Mouse (Mus musculus): Measurements from ENCODE around the gene Serp2. TPM values are rescaled to one million over a fixed set of nuclear protein-coding genes. Genes with fewer than 3 reads are reported as not detected.

The Serp2 gene
- 15.2 and 16.2 TPM in 2 replicates for polyA plus RNA-seq (2014; fragmentation: Nextera tagmentation; extraction: Ambion mirVana)

DNA sequence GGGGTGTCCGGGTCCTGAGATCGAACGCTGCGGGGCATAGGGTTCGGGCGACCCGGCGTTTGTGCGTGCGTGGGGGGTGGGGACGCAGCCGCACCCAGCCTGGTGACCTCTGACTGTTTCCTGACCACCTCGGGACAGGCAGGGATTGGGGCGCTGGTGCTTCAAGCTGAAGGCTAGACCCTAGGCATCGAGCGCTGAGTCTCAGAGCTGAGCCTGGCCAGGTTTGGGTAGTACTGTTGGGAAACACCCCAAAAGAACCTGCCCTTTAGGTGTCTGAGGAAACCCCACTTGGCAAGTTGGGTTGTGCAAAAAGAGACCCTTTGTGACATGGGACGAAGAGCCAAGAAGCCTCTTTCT is at the start of gene Serp2:
Gene Serp2 (minus strand): TSS at position 38 of the 357 bp plus-strand sequence.
- no peaks in the 10 kb centered on the region for H3K9me3 ChIP-seq (ENCODE audit: control insufficient read depth, low read length)
- peak within 1 kb of the TSS; percentile 65 for H3K4me3 ChIP-seq (ENCODE audit: low read length)
- no peaks in the 10 kb centered on the region for H3K36me3 ChIP-seq (ENCODE audit: control insufficient read depth, insufficient read depth, low read length)
- H3K4me1 ChIP-seq (ENCODE audit: control insufficient read depth, insufficient read depth, low read length), result peaks cover 7% of the 10 kb centered on the region; the same call in 1 of the 2 replicates
- peak within 1 kb of the TSS; percentile 11 for H3K27ac ChIP-seq (ENCODE audit: low read depth, low read length)
- 11% methylated on average over 16 of the region's 17 CpGs for WGBS
- H3K27me3 ChIP-seq (ENCODE audit: control insufficient read depth, insufficient read depth, low read length), result no peaks in the 10 kb centered on the region
- H3K4me2 ChIP-seq (replicated peaks; ENCODE audit: low read depth, low read length), result peak within 1 kb of the TSS; percentile 96
- ATAC-seq (ENCODE audit: low FRiP score, low TSS enrichment), result no peak; the same call in 1 of the 2 replicates
- peak within 1 kb of the TSS; percentile 74 for H3K9ac ChIP-seq (ENCODE audit: low read depth, low read length)

DNA sequence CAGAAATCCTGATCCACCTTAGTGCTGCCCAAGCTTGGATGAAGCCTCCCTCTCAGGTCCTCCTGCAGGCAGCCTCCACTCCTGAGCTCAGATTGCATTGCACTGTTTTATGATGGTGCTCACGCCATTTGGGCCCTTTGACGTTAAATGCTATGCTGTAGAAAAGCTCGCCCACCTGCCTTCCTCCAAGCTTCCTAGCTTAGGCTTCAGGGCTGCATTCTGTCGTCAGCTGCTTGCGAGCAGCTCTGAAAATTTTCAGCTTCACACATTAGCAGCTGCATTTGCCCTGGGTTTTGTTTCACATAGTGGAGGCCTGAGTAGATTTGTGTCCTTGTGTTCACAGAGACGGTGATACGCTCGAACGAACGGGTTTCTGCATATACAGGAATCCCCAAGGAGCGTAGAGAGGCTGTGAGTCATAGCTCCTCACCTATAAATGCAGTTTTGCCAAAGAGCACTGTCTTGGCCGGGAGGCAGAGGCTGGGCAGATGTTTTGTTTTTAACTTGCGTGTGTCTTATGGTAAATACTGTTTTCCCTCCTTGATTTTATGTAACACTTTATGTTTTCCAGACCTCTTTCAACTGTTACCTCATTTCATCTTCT is 49.3 kb upstream of the Serp2 start:
- no peak overlapping the region for H3K4me2 ChIP-seq (replicated peaks; ENCODE audit: low read depth, low read length)
- WGBS, result 25% methylated on average over 13 of the region's 13 CpGs
- H3K9ac ChIP-seq (ENCODE audit: low read depth, low read length), result no peak overlapping the region
- H3K27ac ChIP-seq (ENCODE audit: low read depth, low read length), result no peak overlapping the region; the same call in 1 of the 2 replicates
- no peaks in the 10 kb centered on the region for H3K36me3 ChIP-seq (ENCODE audit: control insufficient read depth, insufficient read depth, low read length)
- no peaks in the 10 kb centered on the region for H3K9me3 ChIP-seq (ENCODE audit: control insufficient read depth, low read length)
- H3K4me1 ChIP-seq (ENCODE audit: control insufficient read depth, insufficient read depth, low read length), result peaks cover 23% of the 10 kb centered on the region
- 0 out of 2 replicates have a peak, but pooled peaks have one; percentile 25 for ATAC-seq (ENCODE audit: low FRiP score, low TSS enrichment)
- no peak overlapping the region for H3K4me3 ChIP-seq (ENCODE audit: low read length)
- no peaks in the 10 kb centered on the region for H3K27me3 ChIP-seq (ENCODE audit: control insufficient read depth, insufficient read depth, low read length)

DNA sequence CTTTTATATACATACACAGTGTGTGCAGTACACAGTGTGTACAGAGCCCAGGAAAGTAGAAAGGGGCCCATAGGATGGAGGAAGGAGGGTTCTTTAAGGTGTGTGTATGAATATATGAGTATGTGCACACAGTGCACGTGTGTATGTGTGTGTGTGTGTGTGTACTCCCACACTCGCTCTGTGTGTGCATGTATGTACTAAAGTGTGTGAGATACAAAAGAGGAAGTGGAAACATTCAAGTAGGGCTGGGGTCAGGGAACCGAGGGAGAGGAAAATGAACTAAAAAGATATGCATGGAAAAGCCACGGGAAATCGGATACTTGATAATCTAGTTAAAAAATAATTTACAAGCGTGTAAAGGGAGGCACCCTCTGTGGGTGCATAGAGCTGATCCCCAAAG is 47.3 kb upstream of the Serp2 start:
- Histone ChIP-seq H3K27me3 (ENCODE audit: control insufficient read depth, insufficient read depth, low read length) (no peaks in the 10 kb centered on the region), H3K36me3 (ENCODE audit: control insufficient read depth, insufficient read depth, low read length) (no peaks in the 10 kb centered on the region), H3K4me3 (ENCODE audit: low read length) (no peak overlapping the region), H3K9ac (ENCODE audit: low read depth, low read length) (no peak overlapping the region), H3K27ac (ENCODE audit: low read depth, low read length) (no peak overlapping the region), H3K4me2 (replicated peaks; ENCODE audit: low read depth, low read length) (no peak overlapping the region), H3K9me3 (ENCODE audit: control insufficient read depth, low read length) (no peaks in the 10 kb centered on the region), H3K4me1 (ENCODE audit: control insufficient read depth, insufficient read depth, low read length) (peaks cover 22% of the 10 kb centered on the region)
- 64% methylated on average over 6 of the region's 6 CpGs for WGBS
- ATAC-seq (ENCODE audit: low FRiP score, low TSS enrichment), result no peak; the same call in 1 of the 2 replicates

DNA sequence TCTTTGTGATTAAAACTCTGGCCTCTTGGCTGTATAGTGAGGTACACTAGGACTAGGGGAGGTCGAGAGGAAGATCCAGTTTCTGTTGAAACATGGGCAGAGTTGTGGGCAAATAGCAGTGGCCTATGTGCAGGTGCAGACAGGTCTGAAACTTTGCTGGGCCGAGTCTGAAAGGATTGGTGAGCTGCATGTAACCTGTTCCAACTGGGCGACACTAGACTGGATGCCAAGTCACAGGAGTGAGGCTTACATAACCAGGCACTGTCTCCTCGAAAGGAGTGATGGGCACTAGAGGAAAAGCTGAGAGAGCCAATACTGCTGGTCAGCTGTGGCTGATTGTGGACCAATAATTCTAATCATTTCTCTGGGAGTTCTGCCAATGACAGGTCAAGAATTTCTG is 45.0 kb upstream of the Serp2 start:
- 79% methylated on average over 4 of the region's 4 CpGs for whole genome bisulfite sequencing
- Histone ChIP-seq H3K4me3 (ENCODE audit: low read length) (no peak overlapping the region), H3K9ac (ENCODE audit: low read depth, low read length) (no peak overlapping the region), H3K36me3 (ENCODE audit: control insufficient read depth, insufficient read depth, low read length) (no peaks in the 10 kb centered on the region), H3K27ac (ENCODE audit: low read depth, low read length) (no peak overlapping the region), H3K4me1 (ENCODE audit: control insufficient read depth, insufficient read depth, low read length) (peaks cover 34% of the 10 kb centered on the region), H3K9me3 (ENCODE audit: control insufficient read depth, low read length) (no peaks in the 10 kb centered on the region), H3K27me3 (ENCODE audit: control insufficient read depth, insufficient read depth, low read length) (no peaks in the 10 kb centered on the region), H3K4me2 (replicated peaks; ENCODE audit: low read depth, low read length) (no peak overlapping the region)
- ATAC-seq (ENCODE audit: low FRiP score, low TSS enrichment), result no peak

DNA sequence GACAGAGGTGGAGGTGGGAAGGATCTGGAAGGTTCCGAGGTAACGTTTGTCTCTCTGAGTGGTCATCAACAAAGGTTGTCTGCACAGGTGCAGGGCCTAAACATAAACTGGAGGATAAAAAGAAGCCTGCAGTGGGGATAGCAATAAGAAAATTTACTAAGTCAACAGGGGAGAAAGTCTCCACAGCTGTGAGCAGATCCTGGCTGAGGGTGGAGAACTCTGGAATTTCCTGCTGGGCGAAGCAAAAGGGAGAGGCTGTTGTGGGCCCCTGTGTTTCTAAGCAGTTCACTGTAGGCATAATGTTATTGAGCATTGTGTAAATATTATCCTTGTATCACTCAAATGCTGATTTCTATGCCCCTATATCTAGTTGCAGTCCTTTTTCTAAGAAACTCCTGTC is 43.7 kb upstream of the Serp2 start:
- Histone ChIP-seq H3K4me3 (ENCODE audit: low read length) (no peak overlapping the region), H3K36me3 (ENCODE audit: control insufficient read depth, insufficient read depth, low read length) (no peaks in the 10 kb centered on the region), H3K27ac (ENCODE audit: low read depth, low read length) (no peak overlapping the region; the same call in 1 of the 2 replicates), H3K9ac (ENCODE audit: low read depth, low read length) (no peak overlapping the region), H3K4me1 (ENCODE audit: control insufficient read depth, insufficient read depth, low read length) (peaks cover 28% of the 10 kb centered on the region), H3K4me2 (replicated peaks; ENCODE audit: low read depth, low read length) (no peak overlapping the region), H3K9me3 (ENCODE audit: control insufficient read depth, low read length) (no peaks in the 10 kb centered on the region), H3K27me3 (ENCODE audit: control insufficient read depth, insufficient read depth, low read length) (no peaks in the 10 kb centered on the region)
- WGBS, result 81% methylated on average over 3 of the region's 3 CpGs
- no peak for ATAC-seq (ENCODE audit: low FRiP score, low TSS enrichment)

DNA sequence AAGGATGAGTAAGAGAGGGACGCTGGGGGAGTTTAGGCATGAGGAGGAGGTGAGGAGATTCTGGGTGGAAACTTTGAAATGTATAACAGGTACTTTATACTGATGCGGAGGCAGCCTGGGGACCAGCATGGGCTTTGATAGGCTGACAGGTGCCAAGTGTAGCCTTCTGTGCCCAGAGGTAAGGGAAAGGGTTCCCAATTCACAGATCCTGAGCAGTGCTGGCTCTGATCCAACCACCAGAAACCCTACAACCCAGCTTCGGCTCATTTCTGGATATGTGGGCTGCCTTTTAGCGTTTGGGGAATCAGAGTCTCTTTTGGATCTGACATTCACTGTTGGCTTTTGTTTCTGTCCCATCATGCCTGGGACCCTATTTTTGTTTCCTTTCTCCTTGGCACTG is 43.0 kb upstream of the Serp2 start:
- no peak for ATAC-seq (ENCODE audit: low FRiP score, low TSS enrichment)
- Histone ChIP-seq H3K9ac (ENCODE audit: low read depth, low read length) (no peak overlapping the region), H3K36me3 (ENCODE audit: control insufficient read depth, insufficient read depth, low read length) (no peaks in the 10 kb centered on the region), H3K27ac (ENCODE audit: low read depth, low read length) (no peak overlapping the region), H3K4me1 (ENCODE audit: control insufficient read depth, insufficient read depth, low read length) (peaks cover 25% of the 10 kb centered on the region), H3K4me3 (ENCODE audit: low read length) (no peak overlapping the region), H3K9me3 (ENCODE audit: control insufficient read depth, low read length) (no peaks in the 10 kb centered on the region), H3K4me2 (replicated peaks; ENCODE audit: low read depth, low read length) (no peak overlapping the region), H3K27me3 (ENCODE audit: control insufficient read depth, insufficient read depth, low read length) (no peaks in the 10 kb centered on the region)
- WGBS, result 53% methylated on average over 4 of the region's 4 CpGs

DNA sequence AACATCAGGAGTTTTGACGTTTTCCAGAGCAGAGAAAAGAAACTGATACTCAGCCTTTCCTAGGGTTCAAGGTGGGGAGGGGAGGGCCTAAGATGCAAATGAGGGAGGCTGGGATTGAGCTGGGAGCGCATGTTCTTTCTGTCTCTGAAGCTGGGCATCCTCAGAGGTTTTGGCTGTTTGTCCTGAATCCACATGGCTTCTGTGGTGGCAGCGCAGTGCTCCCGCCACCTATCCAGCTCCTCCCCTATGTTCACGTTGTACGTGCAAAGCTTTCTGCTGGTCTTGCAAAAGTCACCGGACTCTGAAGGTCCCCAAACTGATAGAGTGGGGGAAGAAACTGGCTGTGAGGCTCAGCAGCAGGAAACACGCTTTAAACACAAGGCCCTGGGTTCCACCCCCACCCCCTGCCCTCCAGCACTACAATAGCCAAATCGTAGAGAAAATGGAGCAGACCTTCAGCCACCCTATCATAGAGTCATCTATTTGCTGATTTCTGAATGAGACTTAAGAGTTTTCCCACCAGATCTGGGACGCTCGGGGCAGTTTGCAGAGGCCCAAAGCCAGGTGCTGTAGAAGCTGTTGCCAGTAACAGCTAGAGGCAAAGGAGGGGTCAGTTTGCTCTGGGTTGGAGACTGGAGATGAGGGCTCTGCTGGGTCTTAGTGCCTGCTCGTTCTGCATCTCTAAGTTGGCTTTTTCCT is 42.0 kb upstream of the Serp2 start:
- H3K4me2 ChIP-seq (replicated peaks; ENCODE audit: low read depth, low read length), result peak overlapping the region; percentile 49
- H3K27me3 ChIP-seq (ENCODE audit: control insufficient read depth, insufficient read depth, low read length), result no peaks in the 10 kb centered on the region
- H3K4me3 ChIP-seq (ENCODE audit: low read length), result peak overlapping the region; percentile 29
- H3K36me3 ChIP-seq (ENCODE audit: control insufficient read depth, insufficient read depth, low read length), result no peaks in the 10 kb centered on the region
- no peaks in the 10 kb centered on the region for H3K9me3 ChIP-seq (ENCODE audit: control insufficient read depth, low read length)
- H3K27ac ChIP-seq (ENCODE audit: low read depth, low read length), result peak overlapping the region; percentile 90
- 4% methylated on average over 12 of the region's 12 CpGs for WGBS
- peak; percentile 87 for ATAC-seq (ENCODE audit: low FRiP score, low TSS enrichment)
- peaks cover 16% of the 10 kb centered on the region for H3K4me1 ChIP-seq (ENCODE audit: control insufficient read depth, insufficient read depth, low read length)
- peak overlapping the region; percentile 32 for H3K9ac ChIP-seq (ENCODE audit: low read depth, low read length)

DNA sequence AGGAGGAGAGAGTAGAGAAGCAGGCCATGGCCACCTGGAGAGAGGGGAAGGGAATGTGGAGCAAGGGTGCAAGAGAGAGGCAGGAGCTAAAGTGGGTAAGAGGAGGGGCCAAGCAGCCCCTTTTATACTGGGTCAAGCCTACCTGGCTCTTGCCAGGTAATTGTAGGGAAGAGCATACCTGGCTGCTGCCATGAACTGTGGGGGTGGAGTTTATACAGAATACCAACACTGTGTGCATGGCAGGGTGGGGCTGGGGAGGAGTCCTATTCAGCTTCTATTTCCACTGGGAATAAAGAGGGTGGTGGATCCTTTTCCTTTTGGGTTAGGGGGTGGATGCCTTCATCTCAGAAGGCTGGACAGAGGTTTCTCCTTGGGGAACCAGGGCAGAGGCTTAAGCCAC is 41.1 kb upstream of the Serp2 start:
- peaks cover 16% of the 10 kb centered on the region for H3K4me1 ChIP-seq (ENCODE audit: control insufficient read depth, insufficient read depth, low read length)
- H3K9ac ChIP-seq (ENCODE audit: low read depth, low read length), result no peak overlapping the region
- 0 out of 2 replicates have a peak, but pooled peaks have one; percentile 19 for ATAC-seq (ENCODE audit: low FRiP score, low TSS enrichment)

More for the DNA sequence above, 41.1 kb upstream of the Serp2 start:
- Histone ChIP-seq H3K4me2 (replicated peaks; ENCODE audit: low read depth, low read length) (no peak overlapping the region), H3K36me3 (ENCODE audit: control insufficient read depth, insufficient read depth, low read length) (no peaks in the 10 kb centered on the region), H3K27me3 (ENCODE audit: control insufficient read depth, insufficient read depth, low read length) (no peaks in the 10 kb centered on the region), H3K27ac (ENCODE audit: low read depth, low read length) (no peak overlapping the region), H3K9me3 (ENCODE audit: control insufficient read depth, low read length) (no peaks in the 10 kb centered on the region), H3K4me3 (ENCODE audit: low read length) (no peak overlapping the region)

Measured in kidney, embryonic 14.5 days (tissue).